Mouse (Mus musculus) heart, embryonic 13.5 days (tissue): ENCODE measurements around the gene Zar1l. TPM values are rescaled to one million over a fixed set of nuclear protein-coding genes. Genes with fewer than 3 reads are reported as not detected.

Source experiments
- ATAC-seq: fragments of 200-750 bp; cut with Nextera tagmentation; 2 replicates; pipeline ENCODE4 v1.8.0; 2017; ENCODE audit warnings: moderate TSS enrichment; ENCODE audit not compliant: insufficient number of reproducible peaks, low FRiP score, low TSS enrichment; ENCODE audit errors: extremely low read depth
- H3K27ac ChIP-seq: fragments of 300-500 bp; sonication (generic); replicated peaks from 2 replicates; pipeline ENCODE4 v1.5.1; 2015; ENCODE audit warnings: moderate library complexity, mild to moderate bottlenecking, inconsistent platforms
- H3K27me3 ChIP-seq: fragments of 300-500 bp; sonication (generic); replicated peaks from 2 replicates; pipeline ENCODE4 v1.6.1; 2015; ENCODE audit warnings: mild to moderate bottlenecking, inconsistent platforms
- H3K36me3 ChIP-seq: fragments of 300-500 bp; sonication (generic); 2 replicates; pipeline ENCODE4 v1.6.1; 2015; ENCODE audit warnings: mild to moderate bottlenecking, inconsistent platforms
- H3K4me1 ChIP-seq: fragments of 300-500 bp; sonication (generic); 2 replicates; pipeline ENCODE4 v1.6.1; 2015; ENCODE audit warnings: inconsistent platforms
- H3K4me2 ChIP-seq: fragments of 300-500 bp; sonication (generic); 2 replicates; pipeline ENCODE4 v1.6.1; 2015; ENCODE audit warnings: inconsistent platforms, mild to moderate bottlenecking, moderate library complexity
- H3K4me3 ChIP-seq: fragments of 300-500 bp; sonication (generic); 2 replicates; pipeline ENCODE4 v1.5.1; 2015; ENCODE audit warnings: moderate library complexity, mild to moderate bottlenecking, inconsistent platforms
- H3K9ac ChIP-seq: fragments of 300-500 bp; sonication (generic); 2 replicates; pipeline ENCODE4 v1.6.1; 2015; ENCODE audit warnings: inconsistent platforms, mild to moderate bottlenecking, moderate library complexity
- H3K9me3 ChIP-seq: fragments of 300-500 bp; sonication (generic); 2 replicates; pipeline ENCODE4 v1.6.1; 2016; ENCODE audit warnings: inconsistent platforms
- WGBS: fragments of 180-500 bp; shearing (Covaris S2); methylation state at CpG from one replicate; pipeline ENCODE4 v1.1.7; 2015; ENCODE audit warnings: mixed read lengths; 5-methylcytosine and 5-hydroxymethylcytosine counted together
- polyA plus RNA-seq: library from polyadenylated mRNA; unstranded; fragments of >200 nt; fragmentation: Nextera tagmentation; extraction: Ambion mirVana; gene quantifications from 2 replicates; pipeline ENCODE4 v1.2.1, GENCODE M21; 2015

Zar1l gene
- polyA plus RNA-seq = not detected in 2 replicates

- no peak for ATAC-seq
- WGBS = 53% methylated on average over 4 of the region's 4 CpGs
These were observed at the start of gene Zar1l for GRCm38 (mm10) chr5:150518064-150518463. Gene Zar1l (minus strand): TSS chr5:150518164.

DNA sequence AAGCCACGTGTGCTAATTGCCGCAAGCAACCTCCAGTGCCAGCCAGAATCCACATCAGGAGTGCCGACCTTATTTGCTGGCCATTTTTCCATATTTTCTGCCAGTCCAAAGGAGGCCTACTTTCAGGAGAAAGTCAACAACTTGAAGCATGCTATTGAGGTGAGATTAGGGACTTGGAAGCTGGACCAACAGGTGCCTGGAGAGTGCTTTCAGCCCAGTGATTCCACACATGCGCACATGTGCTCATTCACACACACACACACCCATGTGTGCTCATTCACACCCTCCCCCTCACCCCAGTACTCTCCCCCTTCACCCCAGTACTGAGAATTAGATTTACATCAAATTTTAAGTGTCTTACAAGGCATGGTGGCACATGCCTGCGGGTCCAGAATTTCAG lies 49.0 kb upstream of the Zar1l start:
- WGBS = 95% methylated on average over 5 of the region's 5 CpGs
- Histone ChIP-seq H3K4me3 (no peak overlapping the region), H3K4me1 (no peaks in the 10 kb centered on the region), H3K9me3 (no peaks in the 10 kb centered on the region), H3K27me3 (no peaks in the 10 kb centered on the region), H3K36me3 (peaks cover 91% of the 10 kb centered on the region), H3K9ac (no peak overlapping the region), H3K27ac (no peak overlapping the region), H3K4me2 (no peak overlapping the region)
- ATAC-seq = no peak

More at GRCm38 (mm10) chr5:150518064-150518463, at the start of gene Zar1l:
- no peaks in the 10 kb centered on the region for H3K36me3 ChIP-seq
- peaks cover 6% of the 10 kb centered on the region for H3K4me1 ChIP-seq
- H3K4me2 ChIP-seq = no peak within 1 kb of the TSS
- H3K27me3 ChIP-seq = peaks cover 6% of the 10 kb centered on the region; the same call in 1 of the 2 replicates
- H3K9ac ChIP-seq = no peak within 1 kb of the TSS
- no peak within 1 kb of the TSS for H3K27ac ChIP-seq
- no peak within 1 kb of the TSS for H3K4me3 ChIP-seq
- H3K9me3 ChIP-seq = no peaks in the 10 kb centered on the region

GRCm38 (mm10) chr5:150566226-150566625 lies 48.3 kb upstream of the Zar1l start:
- peaks cover 92% of the 10 kb centered on the region for H3K36me3 ChIP-seq
- no peak overlapping the region for H3K4me3 ChIP-seq
- ATAC-seq = no peak

GRCm38 (mm10) chr5:150564426-150564825 lies 46.5 kb upstream of the Zar1l start:
- Histone ChIP-seq H3K4me2 (no peak overlapping the region), H3K36me3 (peaks cover 89% of the 10 kb centered on the region), H3K4me1 (peaks cover 5% of the 10 kb centered on the region; the same call in 1 of the 2 replicates), H3K4me3 (no peak overlapping the region), H3K9me3 (no peaks in the 10 kb centered on the region), H3K9ac (no peak overlapping the region), H3K27me3 (no peaks in the 10 kb centered on the region), H3K27ac (no peak overlapping the region)
- ATAC-seq = no peak
- 85% methylated on average over 6 of the region's 6 CpGs for WGBS

More at GRCm38 (mm10) chr5:150566226-150566625, 48.3 kb upstream of the Zar1l start:
- Histone ChIP-seq H3K27me3 (no peaks in the 10 kb centered on the region), H3K9ac (no peak overlapping the region), H3K4me1 (no peaks in the 10 kb centered on the region), H3K4me2 (no peak overlapping the region), H3K27ac (no peak overlapping the region), H3K9me3 (no peaks in the 10 kb centered on the region)
- WGBS = 75% methylated on average over 3 of the region's 3 CpGs

GRCm38 (mm10) chr5:150561783-150562182 lies 43.8 kb upstream of the Zar1l start:
- no peaks in the 10 kb centered on the region for H3K9me3 ChIP-seq
- no peaks in the 10 kb centered on the region for H3K27me3 ChIP-seq
- peaks cover 91% of the 10 kb centered on the region for H3K36me3 ChIP-seq
- no peak overlapping the region for H3K9ac ChIP-seq
- no peak overlapping the region for H3K4me2 ChIP-seq
- H3K4me1 ChIP-seq = peaks cover 10% of the 10 kb centered on the region
- ATAC-seq = no peak
- H3K27ac ChIP-seq = no peak overlapping the region
- H3K4me3 ChIP-seq = no peak overlapping the region
- WGBS = 78% methylated on average over 5 of the region's 5 CpGs

DNA sequence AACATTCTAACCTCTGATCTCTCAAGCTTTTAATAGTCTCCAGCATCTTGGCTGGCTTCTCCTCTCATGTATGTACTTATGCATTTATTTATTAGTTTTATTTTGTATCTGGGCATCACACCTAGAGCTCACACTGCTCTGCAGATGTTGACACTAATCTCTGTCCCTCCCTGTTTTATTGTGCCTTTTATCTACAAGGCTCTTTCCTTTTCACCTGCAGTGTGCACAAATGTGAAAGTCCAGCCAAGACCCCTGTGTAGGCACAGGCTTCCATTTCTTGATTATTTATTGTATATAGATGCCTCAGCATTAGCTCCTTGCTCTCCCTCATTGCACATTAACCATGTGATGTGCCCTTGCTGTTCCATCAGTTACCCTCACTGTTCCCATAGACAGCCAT lies 43.4 kb upstream of the Zar1l start:
- no peaks in the 10 kb centered on the region for H3K9me3 ChIP-seq
- no peak overlapping the region for H3K27ac ChIP-seq
- H3K4me1 ChIP-seq = peaks cover 10% of the 10 kb centered on the region
- H3K4me3 ChIP-seq = no peak overlapping the region
- H3K9ac ChIP-seq = no peak overlapping the region
- ATAC-seq = no peak
- no peaks in the 10 kb centered on the region for H3K27me3 ChIP-seq
- no peak overlapping the region for H3K4me2 ChIP-seq
- H3K36me3 ChIP-seq = peaks cover 89% of the 10 kb centered on the region

GRCm38 (mm10) chr5:150560851-150561250 lies 42.9 kb upstream of the Zar1l start:
- peaks cover 10% of the 10 kb centered on the region for H3K4me1 ChIP-seq
- 97% methylated on average over 5 of the region's 5 CpGs for WGBS
- H3K9me3 ChIP-seq = no peaks in the 10 kb centered on the region
- no peak overlapping the region for H3K27ac ChIP-seq
- no peak overlapping the region for H3K4me2 ChIP-seq
- no peak for ATAC-seq
- H3K36me3 ChIP-seq = peaks cover 87% of the 10 kb centered on the region
- H3K9ac ChIP-seq = no peak overlapping the region
- no peaks in the 10 kb centered on the region for H3K27me3 ChIP-seq
- no peak overlapping the region for H3K4me3 ChIP-seq

- Histone ChIP-seq H3K4me2 (no peak overlapping the region), H3K27ac (peak overlapping the region; percentile 78), H3K9me3 (no peaks in the 10 kb centered on the region), H3K4me1 (peaks cover 10% of the 10 kb centered on the region), H3K4me3 (no peak overlapping the region), H3K27me3 (no peaks in the 10 kb centered on the region), H3K9ac (0 out of 2 replicates have a peak overlapping the region, but pooled peaks have one; percentile 47), H3K36me3 (peaks cover 88% of the 10 kb centered on the region)
- ATAC-seq = no peak
- WGBS = 60% methylated on average over 6 of the region's 6 CpGs
These were observed 41.6 kb upstream of the Zar1l start for GRCm38 (mm10) chr5:150559519-150560103.

GRCm38 (mm10) chr5:150551637-150552036 lies 33.7 kb upstream of the Zar1l start:
- Histone ChIP-seq H3K27me3 (no peaks in the 10 kb centered on the region), H3K9me3 (no peaks in the 10 kb centered on the region), H3K36me3 (peaks cover 72% of the 10 kb centered on the region), H3K4me3 (no peak overlapping the region), H3K27ac (no peak overlapping the region), H3K9ac (no peak overlapping the region), H3K4me1 (no peaks in the 10 kb centered on the region), H3K4me2 (no peak overlapping the region)
- WGBS = 68% methylated on average over 3 of the region's 3 CpGs
- no peak for ATAC-seq

DNA sequence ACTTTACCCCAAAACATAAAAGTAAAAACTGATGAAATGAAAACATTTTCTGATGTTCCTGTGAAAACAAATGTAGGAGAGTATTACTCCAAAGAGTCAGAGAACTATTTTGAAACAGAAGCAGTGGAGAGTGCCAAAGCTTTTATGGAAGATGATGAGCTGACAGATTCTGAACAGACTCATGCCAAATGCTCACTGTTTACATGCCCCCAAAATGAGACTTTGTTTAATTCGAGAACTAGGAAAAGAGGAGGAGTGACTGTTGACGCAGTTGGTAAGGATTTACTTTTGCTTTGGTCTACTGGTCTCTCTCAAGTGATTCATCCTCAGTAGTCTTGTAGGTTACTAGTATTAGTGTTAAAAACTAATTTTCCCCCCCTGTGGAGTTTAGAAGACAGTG lies 25.2 kb upstream of the Zar1l start:
- no peak overlapping the region for H3K4me3 ChIP-seq
- no peak for ATAC-seq
- H3K27ac ChIP-seq = no peak overlapping the region
- no peaks in the 10 kb centered on the region for H3K4me1 ChIP-seq
- WGBS = 86% methylated on average over 2 of the region's 2 CpGs
- H3K9ac ChIP-seq = no peak overlapping the region
- H3K9me3 ChIP-seq = no peaks in the 10 kb centered on the region
- H3K4me2 ChIP-seq = no peak overlapping the region
- H3K27me3 ChIP-seq = no peaks in the 10 kb centered on the region
- peaks cover 41% of the 10 kb centered on the region for H3K36me3 ChIP-seq

DNA sequence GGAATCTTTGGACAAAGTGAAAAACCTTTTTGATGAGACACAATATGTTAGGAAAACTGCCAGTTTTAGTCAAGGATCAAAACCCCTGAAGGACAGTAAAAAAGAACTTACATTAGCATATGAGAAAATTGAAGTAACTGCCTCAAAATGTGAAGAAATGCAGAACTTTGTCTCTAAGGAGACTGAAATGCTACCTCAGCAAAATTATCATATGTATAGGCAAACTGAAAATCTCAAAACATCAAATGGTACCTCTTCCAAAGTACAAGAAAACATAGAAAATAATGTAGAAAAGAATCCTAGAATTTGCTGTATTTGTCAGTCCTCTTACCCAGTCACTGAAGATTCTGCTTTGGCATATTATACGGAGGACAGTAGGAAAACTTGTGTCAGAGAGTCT lies 23.3 kb upstream of the Zar1l start:
- Histone ChIP-seq H3K4me2 (no peak overlapping the region), H3K9ac (no peak overlapping the region), H3K27me3 (no peaks in the 10 kb centered on the region), H3K27ac (no peak overlapping the region), H3K9me3 (no peaks in the 10 kb centered on the region), H3K36me3 (peaks cover 56% of the 10 kb centered on the region), H3K4me1 (no peaks in the 10 kb centered on the region), H3K4me3 (no peak overlapping the region)
- ATAC-seq = no peak
- 93% methylated on average over 1 of the region's 1 CpGs for WGBS

- 77% methylated on average over 2 of the region's 2 CpGs for WGBS
- Histone ChIP-seq H3K36me3 (peaks cover 17% of the 10 kb centered on the region), H3K9me3 (no peaks in the 10 kb centered on the region), H3K4me3 (no peak overlapping the region), H3K27ac (no peak overlapping the region), H3K27me3 (no peaks in the 10 kb centered on the region), H3K4me2 (no peak overlapping the region), H3K4me1 (peaks cover 16% of the 10 kb centered on the region), H3K9ac (no peak overlapping the region)
- no peak for ATAC-seq
These were observed 7.3 kb upstream of the Zar1l start for GRCm38 (mm10) chr5:150525239-150525638.
